Mouse (Mus musculus) thymus, adult 2 months (tissue): ENCODE data around the gene Narf.

ENCODE experiments used
- CTCF ChIP-seq: fragments of 200-500 bp; IDR thresholded peaks from 2 replicates; pipeline ENCODE4 v1.5.1; 2012; ENCODE audit warnings: mild to moderate bottlenecking, control low read depth, low read length, moderate library complexity, borderline replicate concordance; ENCODE audit not compliant: control insufficient read depth, poor library complexity, insufficient read depth; ENCODE audit errors: extremely low read depth
- POLR2A ChIP-seq: fragments of 200-500 bp; IDR thresholded peaks from 2 replicates; pipeline ENCODE4 v1.6.1; 2012; ENCODE audit warnings: mild to moderate bottlenecking, low read length, control low read depth, moderate library complexity; ENCODE audit not compliant: control insufficient read depth, poor library complexity, insufficient read depth; ENCODE audit errors: extremely low read depth

DNA sequence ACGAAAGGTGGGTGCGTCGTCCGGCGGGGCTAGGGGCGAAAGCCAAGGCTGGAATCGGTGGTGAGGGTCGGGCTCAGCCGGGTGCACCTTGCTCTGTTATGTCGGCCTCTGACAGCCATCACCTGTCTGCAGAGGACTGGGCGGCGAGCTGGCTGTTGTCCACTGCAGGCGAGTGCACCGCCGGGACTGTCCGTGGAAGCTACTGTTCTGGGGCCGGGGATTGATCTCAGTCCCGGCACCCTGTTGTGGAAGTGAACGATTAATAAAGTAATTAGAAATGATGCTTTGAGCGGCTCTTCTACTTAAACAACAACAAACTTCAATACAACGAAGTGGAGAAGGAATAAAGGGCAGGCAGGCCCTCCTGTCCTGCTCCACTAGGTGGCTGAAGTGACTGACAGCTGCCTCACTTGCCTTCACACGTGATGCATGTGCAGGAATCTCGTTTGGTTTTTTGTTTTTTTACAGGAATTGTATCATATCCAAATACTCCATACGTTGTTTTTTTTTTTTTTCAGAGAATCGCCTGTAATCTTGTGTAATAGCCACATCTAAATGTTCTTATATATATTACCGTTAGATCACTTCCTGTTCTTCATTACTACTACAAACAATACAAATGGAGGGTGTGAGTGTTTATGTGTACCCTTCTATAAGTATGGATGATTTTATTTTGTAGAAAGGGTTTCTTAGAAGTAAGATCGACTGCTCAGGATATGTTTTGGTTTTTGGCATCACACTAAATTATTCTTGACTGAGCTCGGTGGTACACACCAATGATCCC, 484 bp downstream of the Narf start:
- no peak for TF ChIP-seq POLR2A
- TF ChIP-seq CTCF, result no peak; the same call in 1 of the 2 replicates
